Mouse (Mus musculus) heart, postnatal 0 days (tissue): ENCODE measurements around the gene Deup1.

ENCODE experiments used
- CTCF ChIP-seq: IDR thresholded peaks from 2 replicates; pipeline ENCODE4 v1.5.1; 2016; ENCODE audit warnings: antibody characterized with exemption, control low read depth, low read depth
- EP300 ChIP-seq: IDR thresholded peaks from 2 replicates; pipeline ENCODE4 v1.6.1; 2016; ENCODE audit warnings: antibody characterized with exemption, low read depth

GRCm38 (mm10) chr9:15560451-15560850 is 67.3 kb downstream of the Deup1 start:
- TF ChIP-seq EP300 = no peak
- TF ChIP-seq CTCF = no peak
